Mouse (Mus musculus): ENCODE results near the gene Tead1.

Tead1 gene

DNA sequence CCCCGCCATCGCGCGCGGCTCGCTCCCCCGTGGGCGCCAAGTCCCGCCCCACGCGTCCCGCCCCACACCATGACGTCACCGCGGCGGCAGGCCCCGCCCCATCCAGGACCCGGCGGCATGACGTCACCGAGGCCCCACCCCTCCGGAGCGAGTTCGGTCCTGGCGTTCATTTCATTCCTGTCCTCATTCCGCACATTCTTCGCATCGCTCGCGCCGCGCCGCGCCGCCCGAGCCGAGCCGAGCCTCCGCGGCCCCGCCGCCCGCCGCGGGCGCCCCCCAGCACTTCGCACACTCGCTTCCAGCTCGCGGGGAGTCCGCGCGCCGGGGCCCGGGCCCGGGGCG, at the start of gene Tead1:
TSS of gene Tead1 (plus strand) at position 148 of the 342 bp plus-strand sequence.
- ATAC-seq (ENCODE audit: low TSS enrichment), result peak; percentile 82

DNA sequence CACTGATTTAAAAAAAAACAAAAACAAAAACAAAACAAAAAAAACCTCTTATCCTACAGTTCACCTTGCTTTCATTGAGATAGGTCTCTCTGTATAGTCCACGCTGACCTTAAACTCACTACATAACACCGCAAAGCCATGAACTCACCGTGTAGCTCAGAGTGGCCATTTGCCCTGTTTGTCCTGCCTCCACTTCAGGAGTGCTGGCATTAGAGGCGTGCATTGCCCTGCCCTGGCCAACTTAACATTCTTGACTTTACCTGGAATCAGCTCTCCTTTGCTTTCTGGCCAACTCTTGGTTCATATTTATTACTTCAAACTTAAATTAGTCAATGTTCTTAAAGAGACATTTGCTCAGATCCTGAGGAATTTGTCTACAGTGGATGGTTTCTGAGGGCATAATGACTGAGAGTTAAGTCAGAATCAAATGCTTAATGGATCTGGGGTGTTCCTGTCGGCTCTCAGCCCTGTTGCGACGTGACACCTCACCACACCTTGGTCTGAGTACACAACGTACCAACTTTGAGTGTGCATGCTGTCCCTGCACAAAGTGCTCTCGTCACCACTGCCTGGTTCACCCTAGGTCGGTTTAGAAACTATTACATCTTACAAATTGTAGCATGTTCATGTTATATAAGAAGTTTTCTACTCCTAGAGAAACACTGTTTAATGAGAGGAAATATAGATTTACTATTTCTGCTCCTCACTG, 44.5 kb upstream of the Tead1 start:
- no peak for ATAC-seq (ENCODE audit: low TSS enrichment)

DNA sequence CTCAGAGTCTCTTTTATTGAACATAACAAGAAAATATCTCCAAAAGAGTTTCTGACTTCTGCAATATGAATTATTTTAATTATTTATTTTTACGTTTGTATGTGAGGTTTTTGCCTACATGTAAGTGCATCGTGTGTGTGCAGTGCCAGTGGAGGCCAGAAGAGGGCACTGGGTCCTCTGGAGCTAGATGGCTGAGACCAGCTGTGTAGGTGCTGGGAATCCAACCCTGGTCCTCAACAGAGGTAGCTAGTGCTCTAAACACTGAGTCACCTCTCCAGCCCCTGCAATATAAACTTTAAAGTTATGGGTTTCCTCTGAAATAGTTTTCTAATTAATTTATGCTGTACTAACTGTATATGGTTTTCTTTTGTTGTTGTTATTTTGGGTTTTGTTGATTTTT, 43.2 kb upstream of the Tead1 start:
- no peak for ATAC-seq (ENCODE audit: low TSS enrichment)

DNA sequence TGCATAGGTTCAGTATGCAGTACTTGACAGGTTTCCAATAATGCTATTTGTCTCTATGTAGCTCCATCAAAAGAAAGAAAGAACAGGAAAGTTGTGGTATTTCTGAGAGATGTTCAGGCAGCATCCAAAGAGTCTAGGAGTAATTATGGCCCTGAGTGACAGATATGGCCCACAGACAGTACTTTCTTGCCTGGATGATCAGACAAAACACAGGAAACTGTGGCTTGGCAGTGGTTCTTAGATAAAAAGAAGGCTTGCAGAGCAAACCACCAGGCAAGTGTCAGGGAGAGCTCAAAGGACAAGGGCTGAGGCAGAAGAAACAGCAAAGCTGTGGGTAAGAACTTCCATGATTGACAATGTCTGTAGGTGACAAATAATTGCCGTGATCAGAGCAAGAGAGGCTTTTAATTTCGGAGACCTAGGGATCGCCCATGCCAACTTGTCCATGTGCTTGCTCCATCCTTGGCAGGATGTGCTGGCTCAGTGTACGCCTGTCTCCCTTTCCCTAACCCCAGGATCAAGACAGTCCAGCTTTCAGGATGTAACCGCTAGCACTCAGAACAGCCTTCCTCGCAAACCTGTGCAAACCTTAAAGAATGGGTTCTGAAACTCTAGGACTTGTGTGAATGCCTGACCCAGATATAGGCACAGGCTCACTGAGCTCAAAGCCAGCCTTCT, 35.1 kb upstream of the Tead1 start:
- no peak for ATAC-seq (ENCODE audit: low TSS enrichment)

DNA sequence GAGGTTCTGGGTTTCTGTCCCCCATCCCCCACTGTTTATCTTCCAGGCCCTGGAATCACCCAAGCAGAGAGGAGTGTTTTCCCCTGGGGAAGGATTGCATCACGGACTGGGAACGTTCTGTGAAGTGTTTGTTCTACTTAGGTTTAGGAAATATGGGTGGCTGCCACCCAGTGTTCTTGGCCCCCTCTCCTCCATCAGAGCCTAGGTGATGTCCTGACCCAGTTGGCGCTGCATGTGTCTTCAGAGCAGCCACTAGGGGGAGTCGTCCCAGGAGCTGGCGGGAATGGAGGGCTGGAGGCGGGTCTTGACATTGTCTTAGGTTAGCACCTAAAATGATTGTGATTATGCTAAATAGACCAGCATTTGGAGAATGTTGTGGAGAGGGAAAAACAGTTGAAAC, 34.4 kb upstream of the Tead1 start:
- ATAC-seq (ENCODE audit: low TSS enrichment), result no peak

DNA sequence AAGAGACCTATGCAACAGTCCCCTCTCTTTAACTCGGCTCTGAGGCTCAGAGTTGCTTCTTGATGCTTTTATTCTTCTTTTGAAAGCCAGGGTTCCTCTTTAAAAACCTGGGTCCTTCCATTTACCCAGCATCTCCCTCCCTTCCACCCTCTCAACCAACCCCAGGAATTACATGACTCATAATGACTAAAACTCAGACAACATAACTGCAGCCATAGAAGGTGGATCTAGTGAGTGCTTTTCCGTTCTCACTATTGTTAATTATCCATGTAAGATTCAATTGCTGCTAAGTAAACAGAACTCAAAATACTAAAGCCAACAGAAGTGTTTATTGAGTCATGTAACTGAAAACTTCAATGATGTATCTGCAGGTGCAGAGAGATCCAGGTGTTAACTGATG, 33.4 kb upstream of the Tead1 start:
- no peak for ATAC-seq (ENCODE audit: low TSS enrichment)

DNA sequence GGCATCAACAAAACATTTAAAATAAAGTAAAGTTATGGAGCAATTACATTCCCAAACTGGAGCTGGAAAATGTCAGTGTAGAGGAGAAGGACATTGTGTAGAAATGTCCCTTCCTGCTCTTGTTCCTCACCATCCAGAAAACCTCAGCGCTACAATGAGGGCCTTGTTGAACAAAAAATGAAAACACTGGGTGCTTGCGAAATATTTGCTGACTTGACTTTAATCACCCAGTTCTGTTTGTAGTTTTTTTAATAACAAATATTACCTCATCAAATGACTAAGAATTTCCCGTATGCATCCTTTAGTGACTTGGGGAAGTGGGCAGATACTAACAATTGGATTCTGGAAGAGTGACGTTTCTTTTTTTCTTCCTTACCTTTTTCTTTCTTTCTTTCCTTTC, 31.7 kb upstream of the Tead1 start:
- no peak for ATAC-seq (ENCODE audit: low TSS enrichment)

DNA sequence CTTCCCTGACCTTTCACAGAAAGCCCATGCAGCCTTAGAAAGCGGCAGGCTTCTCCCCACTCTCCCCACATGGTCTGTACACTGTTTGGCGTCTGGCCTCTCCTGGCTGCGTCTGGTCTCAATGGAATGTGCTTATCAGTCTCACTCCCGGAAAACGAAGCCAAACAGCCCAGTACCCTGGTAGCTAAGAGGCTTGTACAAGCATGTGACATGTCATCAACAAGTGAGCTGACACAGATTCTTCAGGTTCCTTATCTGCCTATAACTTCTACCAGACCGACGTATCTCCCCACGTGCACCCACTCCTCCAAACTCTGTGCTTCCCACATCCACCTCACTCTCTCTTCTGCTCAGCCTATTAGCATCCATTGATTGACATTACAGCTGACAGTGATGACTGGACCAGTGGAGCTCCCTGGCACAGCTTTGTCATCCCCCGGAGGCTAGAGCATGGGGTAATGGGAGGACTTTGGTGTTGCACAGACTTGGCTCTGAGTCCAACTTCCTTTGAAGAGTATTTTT, 22.9 kb upstream of the Tead1 start:
- no peak for ATAC-seq (ENCODE audit: low TSS enrichment)

DNA sequence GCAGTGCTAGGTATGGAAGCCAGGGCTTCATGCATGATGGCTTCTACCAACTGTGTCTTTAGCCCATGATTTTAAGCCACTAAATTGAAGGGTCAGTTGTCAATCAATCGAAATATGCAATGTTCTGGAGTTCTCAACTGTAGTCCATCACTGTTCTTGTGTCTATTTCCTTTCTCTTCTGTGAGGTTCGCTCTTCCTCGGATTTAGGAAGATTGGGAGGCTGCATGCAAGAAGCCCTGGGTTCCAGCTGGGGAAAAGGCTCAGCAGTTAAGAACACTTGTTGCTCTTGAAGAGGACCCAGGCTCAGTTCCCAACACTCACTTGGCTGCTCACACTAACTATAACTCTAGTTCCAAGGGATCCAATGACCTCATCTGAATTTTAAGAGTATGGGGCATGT, 20.2 kb upstream of the Tead1 start:
- no peak for ATAC-seq (ENCODE audit: low TSS enrichment)

DNA sequence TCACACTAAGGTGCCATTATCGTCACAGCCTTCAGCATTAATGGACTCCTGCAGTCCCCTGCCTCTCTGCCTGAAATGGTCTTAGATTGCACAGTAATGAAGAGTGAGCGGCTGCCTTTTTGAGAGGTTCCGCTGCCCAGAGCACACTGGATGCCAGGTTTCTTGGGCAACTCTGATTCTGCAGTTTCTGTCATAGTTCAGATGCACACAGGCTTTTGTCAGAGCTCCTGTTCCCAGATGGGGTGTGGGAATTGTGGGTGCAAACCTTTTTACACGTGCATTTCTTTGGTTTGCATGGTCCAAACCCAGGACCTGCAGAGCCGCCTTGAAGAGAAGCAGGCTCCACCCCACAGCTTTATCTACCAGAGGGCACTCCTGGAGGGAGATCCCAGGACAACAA, 19.3 kb upstream of the Tead1 start:
- ATAC-seq (ENCODE audit: low TSS enrichment), result no peak

DNA sequence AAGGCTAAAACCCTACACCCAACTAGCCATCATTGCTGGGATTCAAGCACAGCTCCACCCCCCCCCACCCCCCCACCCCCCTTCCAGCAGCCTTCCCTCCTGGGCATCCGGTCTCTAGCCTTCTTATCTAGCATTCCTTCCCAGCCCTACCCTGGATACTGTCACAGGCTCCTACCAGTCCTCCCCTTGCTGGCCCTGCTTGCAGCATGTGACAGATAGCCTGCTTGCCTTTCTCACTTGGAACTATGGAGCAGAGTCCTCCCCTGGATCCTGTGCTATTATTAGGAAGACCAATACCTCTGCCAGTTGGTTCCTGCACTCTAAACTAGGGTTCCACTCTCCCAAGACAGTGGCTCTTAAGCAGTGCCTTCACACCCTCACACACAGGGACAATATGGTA, 18.8 kb upstream of the Tead1 start:
- no peak for ATAC-seq (ENCODE audit: low TSS enrichment)

DNA sequence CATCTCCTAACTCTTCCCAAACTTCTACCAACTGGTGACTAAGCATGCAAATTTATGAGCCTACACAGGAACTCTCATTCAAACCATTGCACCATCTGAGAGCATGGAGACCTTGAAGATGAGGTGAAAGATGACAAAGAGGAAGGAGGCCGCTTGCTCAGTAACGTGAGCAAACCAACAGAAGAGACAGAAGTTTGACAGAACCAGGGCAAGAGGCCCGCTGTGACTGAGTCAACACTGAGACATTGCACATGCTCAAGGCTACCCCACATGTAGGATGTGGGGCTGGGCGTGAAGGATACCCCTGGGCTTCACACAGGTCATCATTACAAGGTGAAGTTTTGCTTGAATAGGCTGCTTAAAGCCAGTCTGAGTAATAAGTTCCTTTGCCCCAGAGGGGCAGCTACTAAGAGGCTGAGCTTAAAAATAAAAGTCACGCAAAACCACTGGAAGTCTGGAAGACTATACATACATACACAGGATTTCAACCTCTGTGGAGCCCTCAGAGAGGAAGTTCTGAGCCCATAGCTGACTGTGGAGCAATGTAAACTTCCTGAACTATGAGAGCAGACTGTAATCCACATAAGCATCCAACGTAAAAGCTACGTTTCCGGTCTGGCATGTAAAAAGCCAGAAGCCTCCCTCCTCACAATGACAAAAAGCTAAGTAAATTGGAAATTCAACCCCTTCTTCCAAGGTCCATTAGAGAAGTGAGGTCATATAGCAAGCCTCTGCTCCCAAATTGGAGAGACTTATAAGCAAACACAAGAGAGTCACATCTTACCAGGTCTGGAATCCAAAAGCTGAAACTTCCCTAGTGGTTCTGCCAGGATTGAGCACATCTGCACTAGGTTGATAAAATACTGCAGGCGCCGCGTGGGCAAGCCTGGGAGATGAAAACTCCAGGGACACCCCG, 16.5 kb upstream of the Tead1 start:
- peak; percentile 18; the same call in 1 of the 2 replicates for ATAC-seq (ENCODE audit: low TSS enrichment)

DNA sequence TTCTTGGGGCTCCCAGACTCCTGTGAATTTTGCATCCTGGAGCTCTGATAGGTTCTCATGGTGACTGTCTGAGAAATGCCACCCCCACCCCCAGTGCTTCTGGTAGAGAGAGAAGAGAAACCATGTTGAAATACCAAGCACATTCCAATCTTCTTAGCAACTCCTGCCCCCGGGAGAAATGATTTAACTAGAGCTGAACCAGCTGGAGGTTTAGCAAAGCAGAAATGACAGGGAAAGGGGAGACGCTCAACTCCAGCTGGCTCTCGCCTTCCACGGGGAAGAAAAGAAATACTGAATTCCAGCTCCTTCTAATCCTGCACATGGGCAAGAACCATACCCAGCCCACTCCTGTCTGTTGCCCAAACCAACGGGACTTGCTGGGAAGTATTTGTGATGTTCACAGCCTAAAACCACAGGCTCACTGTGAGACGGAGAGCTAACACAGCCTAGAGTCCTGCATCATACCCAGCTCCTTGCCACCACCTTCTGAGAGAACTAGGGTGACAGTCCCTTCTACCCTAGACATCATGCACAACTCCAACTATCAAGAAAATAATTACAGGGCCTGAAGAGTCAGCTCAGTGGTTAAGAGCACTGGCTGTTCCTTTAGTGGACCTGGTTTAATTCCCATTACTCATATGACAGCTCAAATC, 15.7 kb upstream of the Tead1 start:
- peak; percentile 94 for ATAC-seq (ENCODE audit: low TSS enrichment)

DNA sequence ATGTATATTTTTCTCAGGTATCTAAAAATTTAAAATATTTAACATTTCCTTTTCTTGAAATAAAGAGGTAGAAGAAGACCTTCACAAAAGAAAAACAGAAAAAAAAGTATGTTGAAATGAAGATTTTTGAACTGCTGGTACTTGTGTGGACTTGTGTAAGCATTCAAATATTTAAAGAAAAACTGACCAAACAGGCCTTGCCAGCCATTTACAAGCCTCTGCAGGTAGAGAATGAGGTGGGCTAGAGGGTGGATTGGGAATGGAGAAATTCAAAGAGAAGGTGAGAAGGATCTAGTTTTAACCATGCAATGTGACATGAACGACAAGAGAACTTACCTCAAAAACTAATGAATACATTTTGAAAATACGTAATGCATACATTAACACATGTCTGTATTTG, 9.1 kb upstream of the Tead1 start:
- no peak for ATAC-seq (ENCODE audit: low TSS enrichment)

DNA sequence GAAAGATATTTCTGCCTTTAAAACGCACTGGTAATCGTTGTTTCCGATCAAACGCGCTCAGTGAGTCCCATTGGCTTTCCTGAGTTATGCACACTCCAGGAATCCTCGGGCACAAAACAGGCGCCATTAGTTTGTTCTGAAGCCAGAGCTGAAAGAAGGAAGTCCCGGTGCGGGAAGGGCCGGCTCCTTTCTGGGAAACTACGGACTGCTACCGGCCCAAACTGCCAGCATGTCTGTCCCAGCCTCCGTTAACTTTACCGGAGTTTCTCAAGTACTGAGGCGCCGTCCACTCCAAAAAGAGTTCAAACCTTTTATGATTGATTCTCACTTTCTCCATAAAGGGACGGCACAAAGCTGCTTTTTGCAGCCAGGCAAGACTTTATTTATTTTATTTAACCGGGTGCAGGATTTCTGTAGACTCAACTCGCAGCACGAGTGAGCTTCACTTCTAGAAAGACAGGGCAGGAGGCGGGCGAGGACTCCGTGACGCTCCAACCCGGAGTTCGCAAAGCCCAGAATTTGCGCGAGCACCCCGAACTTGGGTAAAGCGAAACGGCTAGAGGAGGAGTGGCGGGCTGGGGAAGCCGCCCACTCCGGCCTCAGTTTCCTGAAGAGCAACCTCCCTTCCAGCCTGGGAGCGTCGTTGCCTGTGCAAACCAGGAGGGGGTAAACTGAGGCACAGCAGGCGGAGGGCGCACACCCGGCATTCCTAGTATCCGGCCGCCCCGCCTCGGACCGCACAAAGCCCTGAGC, 524 bp upstream of the Tead1 start:
- peak; percentile 43 for ATAC-seq (ENCODE audit: low TSS enrichment)

DNA sequence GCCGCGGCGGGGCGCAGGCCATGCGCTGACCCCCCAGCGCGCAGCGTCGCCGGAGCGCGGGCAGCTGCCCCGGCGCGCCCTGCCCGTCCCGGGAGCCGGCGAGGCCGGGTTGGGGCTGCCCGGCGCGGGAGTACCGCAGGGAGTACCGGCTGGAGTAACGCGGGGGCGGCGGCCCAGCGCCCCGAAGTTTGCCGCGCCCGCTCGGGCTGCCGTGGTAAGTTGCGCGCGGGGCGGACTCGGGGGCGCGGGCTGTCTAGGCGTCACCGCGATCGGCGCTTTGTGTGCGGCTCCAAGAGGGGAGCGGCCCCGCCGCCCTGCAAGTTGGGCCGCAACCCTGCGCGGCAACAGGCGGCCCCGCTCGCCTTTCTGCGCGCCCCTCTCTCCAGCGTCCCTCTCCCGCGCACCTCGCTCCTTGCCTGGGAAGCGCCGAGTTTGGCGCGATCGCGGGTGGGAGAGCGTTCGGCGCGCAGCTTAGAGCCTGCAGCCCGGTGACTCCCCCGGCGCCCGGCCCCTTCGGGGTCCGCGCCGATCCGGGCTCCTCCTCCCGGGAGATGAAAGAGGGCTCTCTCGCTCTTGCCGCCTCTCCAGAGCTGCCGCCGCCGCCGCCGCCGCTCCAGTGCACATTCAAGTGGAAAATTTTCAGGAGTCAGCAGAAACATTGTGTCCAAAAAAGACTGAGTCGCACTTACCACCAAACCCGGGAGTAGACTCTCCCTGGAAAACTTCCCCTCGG, 561 bp downstream of the Tead1 start:
- peak; percentile 61 for ATAC-seq (ENCODE audit: low TSS enrichment)

DNA sequence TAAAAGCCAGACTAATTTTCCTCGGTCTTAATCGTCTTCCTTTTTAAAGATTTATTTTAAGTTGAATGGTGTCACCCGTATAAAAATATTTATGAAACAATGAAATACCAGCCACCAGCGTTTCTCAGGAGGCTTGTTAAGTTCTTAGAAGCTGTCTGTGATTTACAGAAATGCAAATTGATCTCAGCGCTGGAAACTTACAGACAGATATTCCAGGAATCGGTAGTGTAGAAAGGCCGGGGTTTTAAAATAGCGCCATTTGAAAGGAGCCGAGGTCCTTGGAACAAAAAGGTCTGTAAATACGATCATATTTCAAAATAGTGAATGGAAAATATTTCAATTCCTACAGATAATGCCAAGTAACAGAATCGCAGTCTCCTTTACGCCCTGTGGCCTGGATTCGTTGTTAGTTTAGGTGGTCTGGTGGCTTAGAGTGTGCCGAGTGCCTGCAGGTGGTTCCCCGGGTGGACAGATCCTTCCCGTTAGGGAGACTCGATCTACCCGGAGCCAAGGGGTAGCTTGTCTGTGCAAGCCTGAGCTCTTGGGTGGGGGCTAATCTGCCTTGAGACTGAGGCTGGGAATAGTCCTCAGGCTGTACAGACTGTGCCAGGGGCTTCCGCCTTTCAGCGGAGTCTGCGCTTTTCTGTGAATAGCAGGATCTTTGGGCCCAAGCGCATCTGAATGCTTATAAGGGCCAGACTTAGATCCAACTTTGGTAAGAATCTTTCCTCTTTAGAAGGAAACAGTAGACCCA, 1.6 kb downstream of the Tead1 start:
- no peak for ATAC-seq (ENCODE audit: low TSS enrichment)

DNA sequence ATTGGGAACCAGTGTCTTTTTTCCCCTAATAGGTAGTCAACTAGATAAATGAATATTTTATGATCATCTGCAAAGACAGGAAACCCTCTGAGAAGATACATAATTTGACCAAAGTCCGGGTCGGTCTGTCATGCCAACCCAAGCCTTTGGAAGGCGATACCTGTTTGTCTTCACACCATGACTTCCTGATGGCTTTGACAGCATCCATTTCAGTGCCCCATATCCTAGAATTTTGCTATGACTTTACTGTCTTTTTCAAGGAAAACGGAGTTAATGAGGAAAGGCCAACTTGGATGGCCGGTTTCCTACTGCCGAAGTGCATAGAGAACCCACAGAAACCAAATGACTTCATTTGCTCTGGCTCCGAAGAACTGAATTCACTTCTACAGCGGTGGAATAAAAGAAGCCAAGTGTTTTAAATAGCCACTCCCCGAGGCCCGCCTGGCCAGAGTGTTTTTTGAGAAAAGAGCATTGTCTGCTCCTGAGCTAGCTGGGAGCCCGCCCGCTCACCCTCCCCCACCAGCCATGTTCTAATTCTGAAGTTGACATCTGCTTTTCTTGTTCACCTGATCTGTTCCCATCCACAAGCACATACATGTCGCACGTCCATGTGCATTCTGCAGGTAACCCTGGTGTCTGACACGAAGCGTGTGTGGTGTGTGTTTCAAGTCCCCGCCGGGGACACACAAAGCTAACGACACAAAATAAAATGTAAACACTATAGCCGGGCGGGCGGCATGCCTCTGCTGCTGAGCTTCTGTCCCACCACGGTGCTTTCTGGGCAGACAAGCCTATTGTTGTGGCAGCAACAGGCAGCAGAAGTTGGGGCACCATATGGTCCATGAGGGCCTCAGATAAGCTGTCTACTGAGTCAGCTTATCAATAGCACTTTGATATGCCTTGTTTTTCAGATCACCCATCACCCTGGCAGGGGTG, 5.8 kb downstream of the Tead1 start:
- no peak for ATAC-seq (ENCODE audit: low TSS enrichment)

DNA sequence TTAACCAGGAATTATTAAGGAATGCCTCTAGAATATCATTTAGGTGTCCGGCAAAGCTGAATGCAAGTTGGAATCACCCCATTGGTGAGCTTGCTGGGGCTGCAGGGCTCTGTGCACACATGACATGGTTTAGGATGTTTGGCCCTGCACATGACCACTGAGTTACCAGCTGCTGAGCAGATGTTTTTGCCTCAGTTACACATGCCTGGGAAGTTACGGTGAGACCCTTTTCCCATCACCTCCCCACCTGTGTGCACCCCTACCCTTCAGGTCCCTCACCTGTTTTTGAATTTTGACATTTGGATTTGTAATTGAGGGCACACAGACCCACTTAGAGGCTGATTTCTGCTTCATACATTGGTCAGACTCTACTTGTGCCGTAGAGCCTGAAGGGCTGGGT, 6.9 kb downstream of the Tead1 start:
- no peak for ATAC-seq (ENCODE audit: low TSS enrichment)
